ENCODE assay signal across 9 mouse cellular contexts in genomic region chr12:85639326-85640008, GRCm38 (mm10). TPM values are rescaled to one million over a fixed set of nuclear protein-coding genes. Genes with fewer than 3 reads are reported as not detected.
DNase-seq lines count a peak whose midpoint lies in the region; ATAC-seq lines count a peak whose summit lies in the region.
"Had no signal": no experiment of that assay in that cellular context is flagged by ENCODE, and none has a peak within 500 bp of the region (broad histone marks: within the 10 kb centered on the region; RNA-seq: fewer than 3 reads in every experiment).

No protein-coding gene starts in this region.

- no peak overlapping the region for H3K9ac ChIP-seq in forebrain, embryonic 13.5 days
- H3K9ac ChIP-seq in intestine, embryonic 15.5 days, result no peak overlapping the region

- H3K27me3 ChIP-seq in forebrain, embryonic 13.5 days, result no peaks in the 10 kb centered on the region
- H3K27me3 ChIP-seq in forebrain, embryonic 10.5 days (ENCODE audit: poor library complexity, severe bottlenecking), result no peaks in the 10 kb centered on the region
- H3K27me3 ChIP-seq in intestine, embryonic 15.5 days (replicated peaks), result no peaks in the 10 kb centered on the region
- H3K27me3 ChIP-seq: CH12.LX had no signal

- no peak overlapping the region for H3K4me3 ChIP-seq in forebrain, embryonic 13.5 days
- H3K4me3 ChIP-seq in forebrain, embryonic 10.5 days, result no peak overlapping the region
- no peak overlapping the region for H3K4me3 ChIP-seq in intestine, embryonic 15.5 days (replicated peaks)

- DNase-seq in forebrain, embryonic 10.5 days (ENCODE audit: extremely low spot score, low spot score), result no peak
- DNase-seq in right cerebral cortex, adult 18-20 months, result peak; percentile 68
- DNase-seq in right cerebral cortex, postnatal 25 days, result no peak
- peak; percentile 90 for DNase-seq in lung, postnatal 25 days (ENCODE audit: low spot score)
- DNase-seq in urinary bladder, postnatal 4 days (ENCODE audit: low spot score in 2 of 2), result peak; percentile 80 to 84
- no peak for DNase-seq in spleen, postnatal 4 days (ENCODE audit: low spot score in 2 of 2)

- H3K4me2 ChIP-seq in forebrain, embryonic 13.5 days, result no peak overlapping the region
- no peak overlapping the region for H3K4me2 ChIP-seq in intestine, embryonic 15.5 days (replicated peaks)

- no peak overlapping the region for H3K27ac ChIP-seq in forebrain, embryonic 13.5 days
- H3K27ac ChIP-seq in forebrain, embryonic 10.5 days, result no peak overlapping the region
- peak overlapping the region; percentile 28; the same call in 1 of the 2 replicates for H3K27ac ChIP-seq in intestine, embryonic 15.5 days

- H3K9me3 ChIP-seq in forebrain, embryonic 13.5 days (replicated peaks), result no peaks in the 10 kb centered on the region
- no peaks in the 10 kb centered on the region for H3K9me3 ChIP-seq in forebrain, embryonic 10.5 days
- H3K9me3 ChIP-seq in intestine, embryonic 15.5 days, result no peaks in the 10 kb centered on the region

- 77% methylated on average over 12 of the region's 12 CpGs for WGBS in forebrain, embryonic 13.5 days
- WGBS in forebrain, embryonic 10.5 days, result 88% methylated on average over 12 of the region's 12 CpGs
- 44% methylated on average over 12 of the region's 12 CpGs for WGBS in intestine, embryonic 15.5 days

- H3K4me1 ChIP-seq in forebrain, embryonic 13.5 days, result no peaks in the 10 kb centered on the region
- peaks cover 15% of the 10 kb centered on the region; the same call in 1 of the 2 replicates for H3K4me1 ChIP-seq in forebrain, embryonic 10.5 days
- H3K4me1 ChIP-seq in intestine, embryonic 15.5 days (replicated peaks), result peaks cover 11% of the 10 kb centered on the region

- ATAC-seq in forebrain, embryonic 13.5 days, result peak; percentile 36; the same call in 1 of the 2 replicates
- peak; percentile 76 for ATAC-seq in intestine, embryonic 15.5 days

- H3K36me3 ChIP-seq in forebrain, embryonic 13.5 days (ENCODE audit: poor library complexity, severe bottlenecking), result no peaks in the 10 kb centered on the region
- H3K36me3 ChIP-seq in forebrain, embryonic 10.5 days (replicated peaks), result no peaks in the 10 kb centered on the region
- no peaks in the 10 kb centered on the region for H3K36me3 ChIP-seq in intestine, embryonic 15.5 days

RNA-seq across cellular contexts. Expression of gene Jdp2, which starts 40.6 kb away (rescaled TPM):
- polyA plus RNA-seq in forebrain, embryonic 13.5 days (2015; fragmentation: Nextera tagmentation; extraction: Ambion mirVana), result 0.21 TPM in 1 of 2 replicates, not detected in the other
- 0.12 and 0.15 TPM in 2 replicates for polyA plus RNA-seq in forebrain, embryonic 10.5 days (2016; fragmentation: Nextera tagmentation; extraction: Ambion mirVana)
- polyA plus RNA-seq in intestine, embryonic 15.5 days (2015; fragmentation: Nextera tagmentation; extraction: Ambion mirVana), result 0.62 and 0.74 TPM in 2 replicates

RNA-seq across cellular contexts. Expression of gene Batf, which starts 47.0 kb away (rescaled TPM):
- 0.38 and 0.53 TPM in 2 replicates for polyA plus RNA-seq in forebrain, embryonic 13.5 days (2015; fragmentation: Nextera tagmentation; extraction: Ambion mirVana)
- polyA plus RNA-seq in forebrain, embryonic 10.5 days (2016; fragmentation: Nextera tagmentation; extraction: Ambion mirVana), result 1.3 and 1.5 TPM in 2 replicates
- polyA plus RNA-seq in intestine, embryonic 15.5 days (2015; fragmentation: Nextera tagmentation; extraction: Ambion mirVana), result 2.6 and 2.9 TPM in 2 replicates

Comparison
In these comparisons a context has a peak if more than half of its experiments do, and no peak if none do; other contexts are left out.
1. DNase-seq: peak in right cerebral cortex, adult 18-20 months (single experiment), lung, postnatal 25 days (single experiment) and urinary bladder, postnatal 4 days (2 of 2); none in forebrain, embryonic 10.5 days (single experiment), right cerebral cortex, postnatal 25 days (single experiment) and spleen, postnatal 4 days (0 of 2).